Mouse (Mus musculus): ENCODE measurements around the gene Vcan. TPM values are rescaled to one million over a fixed set of nuclear protein-coding genes. Genes with fewer than 3 reads are reported as not detected.
"Not testable (repeated sequence)": the region's sequence is repeated elsewhere in the genome, so short reads cannot be mapped to it uniquely, and the experiment has no call there.

Vcan gene
- total and polyA plus RNA-seq, 2 experiments from 2014 or later, result 23.5 to 51.2 TPM

DNA sequence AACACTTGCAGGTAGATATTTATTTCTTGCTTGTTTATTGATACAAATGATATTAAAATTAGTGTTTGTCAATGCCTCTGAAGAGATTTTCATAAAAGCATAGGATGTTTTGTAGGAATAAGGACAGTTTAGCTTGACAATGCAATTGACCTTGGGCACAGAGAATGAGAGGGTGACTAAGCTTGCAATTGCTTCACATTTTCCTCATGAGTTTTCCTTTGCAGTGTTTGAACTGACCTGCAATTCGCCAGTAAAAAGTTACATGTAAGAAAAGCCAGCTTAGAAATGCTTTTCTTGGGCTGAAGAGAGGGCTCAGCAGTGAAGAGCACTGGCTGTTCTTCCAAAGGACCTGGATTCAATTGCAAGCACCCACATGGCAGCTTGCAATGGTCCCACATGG lies 34.8 kb upstream of the Vcan start:
- no peak overlapping the region for H3K27ac ChIP-seq
- no peaks in the 10 kb centered on the region for H3K4me1 ChIP-seq (ENCODE audit: insufficient read depth, low read length)
- TF ChIP-seq CTCF (IDR thresholded peaks at IDR 0.05; ENCODE audit: low read depth), result no peak
- no peaks in the 10 kb centered on the region for H3K9me3 ChIP-seq (ENCODE audit: low read length)
- no peak overlapping the region for H3K9ac ChIP-seq (replicated peaks; ENCODE audit: low read length)
- no peaks in the 10 kb centered on the region for H3K27me3 ChIP-seq (ENCODE audit: insufficient read depth, low read length)
- H3K36me3 ChIP-seq (ENCODE audit: insufficient read depth, low read length), result no peaks in the 10 kb centered on the region
- H3K4me3 ChIP-seq (ENCODE audit: low read length), result no peak overlapping the region
- DNase-seq (ENCODE audit: low spot score), result no peak
- H3K4me2 ChIP-seq (ENCODE audit: low read depth, low read length), result no peak overlapping the region
- ATAC-seq, result no peak
- WGBS, result 95% methylated on average over 1 of the region's 1 CpGs

DNA sequence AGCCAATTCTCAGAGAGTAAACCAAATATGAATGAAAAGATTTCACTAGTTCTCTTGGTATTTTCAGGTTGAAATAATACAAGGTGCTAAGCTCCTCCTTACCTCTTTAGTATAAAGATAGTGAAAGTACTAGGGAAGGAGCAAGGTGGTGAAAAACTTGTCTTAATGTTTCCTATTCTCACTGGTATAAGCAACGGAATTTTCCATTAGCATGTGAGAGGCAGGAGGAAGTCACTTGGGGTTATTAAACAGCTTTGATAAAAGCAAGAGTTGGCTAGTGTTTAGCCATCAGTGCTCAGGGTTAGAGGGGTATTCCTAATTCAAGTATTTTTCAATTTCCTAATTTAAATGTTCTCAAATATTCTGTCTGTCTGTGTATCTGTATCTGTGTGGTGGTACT lies 24.2 kb upstream of the Vcan start:
- ATAC-seq (no peak), DNase-seq (ENCODE audit: low spot score) (no peak)
- Histone ChIP-seq H3K9me3 (ENCODE audit: low read length) (no peaks in the 10 kb centered on the region; the same call in 1 of the 2 replicates), H3K27me3 (ENCODE audit: insufficient read depth, low read length) (no peaks in the 10 kb centered on the region), H3K9ac (replicated peaks; ENCODE audit: low read length) (no peak overlapping the region), H3K4me2 (ENCODE audit: low read depth, low read length) (no peak overlapping the region), H3K36me3 (ENCODE audit: insufficient read depth, low read length) (no peaks in the 10 kb centered on the region), H3K4me3 (ENCODE audit: low read length) (no peak overlapping the region), H3K4me1 (ENCODE audit: insufficient read depth, low read length) (no peaks in the 10 kb centered on the region), H3K27ac (no peak overlapping the region)
- 87% methylated on average over 1 of the region's 1 CpGs for WGBS
- no peak for TF ChIP-seq CTCF (IDR thresholded peaks at IDR 0.05; ENCODE audit: low read depth)

DNA sequence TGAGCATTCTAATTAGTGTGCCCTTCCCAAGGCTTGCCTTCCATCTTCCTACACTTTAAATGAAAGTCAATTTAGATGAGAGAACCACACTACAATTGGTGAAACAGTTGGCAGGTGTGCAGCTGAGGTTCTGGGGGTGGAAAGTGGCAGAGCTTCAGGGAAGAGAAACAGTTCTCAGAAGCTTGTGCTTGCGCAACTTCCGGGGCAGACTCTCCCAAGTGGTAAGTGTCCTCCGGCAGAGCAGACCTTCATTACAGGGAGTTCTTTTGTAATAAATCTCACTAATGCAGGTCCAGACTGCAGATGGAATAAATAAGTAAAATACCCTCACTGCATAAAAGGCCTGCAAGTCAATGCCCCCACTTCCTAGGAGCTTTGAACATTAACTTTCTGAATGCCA lies 23.7 kb upstream of the Vcan start:
- Histone ChIP-seq H3K9ac (replicated peaks; ENCODE audit: low read length) (no peak overlapping the region), H3K4me3 (ENCODE audit: low read length) (no peak overlapping the region), H3K4me1 (ENCODE audit: insufficient read depth, low read length) (no peaks in the 10 kb centered on the region), H3K27me3 (ENCODE audit: insufficient read depth, low read length) (no peaks in the 10 kb centered on the region), H3K4me2 (ENCODE audit: low read depth, low read length) (no peak overlapping the region), H3K36me3 (ENCODE audit: insufficient read depth, low read length) (no peaks in the 10 kb centered on the region), H3K27ac (no peak overlapping the region), H3K9me3 (ENCODE audit: low read length) (no peaks in the 10 kb centered on the region; the same call in 1 of the 2 replicates)
- no peak for ATAC-seq
- no peak for TF ChIP-seq CTCF (IDR thresholded peaks at IDR 0.05; ENCODE audit: low read depth)
- DNase-seq (ENCODE audit: low spot score), result no peak
- 89% methylated on average over 3 of the region's 3 CpGs for WGBS

DNA sequence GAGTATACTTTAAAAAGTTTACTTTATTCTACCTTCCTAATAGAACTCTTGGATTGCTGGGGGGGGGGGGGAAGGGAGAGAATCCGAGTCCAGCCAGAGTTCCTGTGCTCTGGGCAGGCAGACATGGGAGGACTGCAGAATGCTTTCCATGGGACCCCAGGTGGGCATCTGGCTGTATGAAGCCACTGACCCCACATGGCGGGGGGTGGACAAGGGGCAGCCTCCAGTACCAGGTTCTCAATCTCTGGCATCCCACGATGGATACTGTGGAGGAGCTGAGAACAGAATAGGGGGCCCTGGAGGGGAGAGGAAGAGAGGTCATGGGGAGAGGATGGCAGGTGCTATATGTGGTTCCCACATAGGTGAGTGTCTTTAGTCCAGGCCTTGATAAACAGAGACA lies 20.0 kb upstream of the Vcan start:
- no peak overlapping the region for H3K27ac ChIP-seq
- no peaks in the 10 kb centered on the region for H3K27me3 ChIP-seq (ENCODE audit: insufficient read depth, low read length)
- no peak for DNase-seq (ENCODE audit: low spot score)
- TF ChIP-seq CTCF (IDR thresholded peaks at IDR 0.05; ENCODE audit: low read depth), result no peak
- 88% methylated on average over 3 of the region's 3 CpGs for WGBS
- no peak for ATAC-seq
- H3K4me1 ChIP-seq (ENCODE audit: insufficient read depth, low read length), result no peaks in the 10 kb centered on the region
- no peak overlapping the region for H3K9ac ChIP-seq (replicated peaks; ENCODE audit: low read length)
- H3K4me2 ChIP-seq (ENCODE audit: low read depth, low read length), result no peak overlapping the region
- H3K4me3 ChIP-seq (ENCODE audit: low read length), result no peak overlapping the region
- no peaks in the 10 kb centered on the region for H3K9me3 ChIP-seq (ENCODE audit: low read length)
- H3K36me3 ChIP-seq (ENCODE audit: insufficient read depth, low read length), result no peaks in the 10 kb centered on the region

DNA sequence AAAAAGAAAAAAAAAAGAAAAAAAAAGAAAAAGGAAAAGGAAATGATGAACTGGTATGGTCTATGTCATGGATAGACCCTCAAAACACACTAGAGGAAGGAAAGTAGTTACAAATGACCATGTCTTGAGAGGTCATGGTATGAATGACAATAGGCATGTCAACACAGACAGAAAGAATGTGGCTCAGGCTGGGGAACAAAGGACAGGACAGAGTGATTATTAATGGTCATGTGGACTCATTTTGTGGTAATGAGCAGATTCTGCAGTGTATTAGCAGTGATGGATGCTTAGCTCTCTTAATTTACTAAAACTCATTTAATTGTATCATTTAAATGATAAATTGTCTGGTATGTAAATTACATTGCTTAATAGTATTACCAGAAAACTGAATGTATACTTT lies 14.0 kb upstream of the Vcan start:
- H3K27me3 ChIP-seq (ENCODE audit: insufficient read depth, low read length), result no peaks in the 10 kb centered on the region
- no peak overlapping the region for H3K9ac ChIP-seq (replicated peaks; ENCODE audit: low read length)
- no peak for TF ChIP-seq CTCF (IDR thresholded peaks at IDR 0.05; ENCODE audit: low read depth)
- H3K4me1 ChIP-seq (ENCODE audit: insufficient read depth, low read length), result no peaks in the 10 kb centered on the region
- H3K36me3 ChIP-seq (ENCODE audit: insufficient read depth, low read length), result no peaks in the 10 kb centered on the region
- H3K9me3 ChIP-seq (ENCODE audit: low read length), result no peaks in the 10 kb centered on the region
- H3K27ac ChIP-seq, result no peak overlapping the region
- ATAC-seq (no peak), DNase-seq (ENCODE audit: low spot score) (no peak)
- H3K4me3 ChIP-seq (ENCODE audit: low read length), result no peak overlapping the region
- H3K4me2 ChIP-seq (ENCODE audit: low read depth, low read length), result no peak overlapping the region

DNA sequence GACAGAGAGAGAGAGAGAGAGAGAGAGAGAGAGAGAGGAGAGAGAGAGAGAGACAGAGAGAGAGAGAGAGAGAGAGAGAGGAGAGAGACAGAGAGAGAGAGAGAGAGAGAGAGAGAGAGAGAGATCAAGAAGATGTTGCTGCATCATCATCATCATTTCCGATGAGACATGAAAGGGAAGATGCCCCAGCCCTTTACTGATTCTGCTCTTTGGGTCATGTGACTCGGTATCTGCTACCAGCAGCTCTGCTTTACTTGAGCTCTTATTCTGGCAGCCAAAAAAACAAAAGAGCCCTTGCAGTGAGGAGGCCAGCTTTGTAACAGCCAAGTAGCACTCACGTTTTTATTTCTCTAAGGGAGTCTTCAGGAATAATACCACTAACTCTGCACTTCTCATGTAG lies 8.3 kb upstream of the Vcan start:
- H3K27ac ChIP-seq; H3K36me3 ChIP-seq (ENCODE audit: insufficient read depth, low read length); H3K4me2 ChIP-seq (ENCODE audit: low read depth, low read length); H3K27me3 ChIP-seq (ENCODE audit: insufficient read depth, low read length); H3K9me3 ChIP-seq (ENCODE audit: low read length); H3K4me3 ChIP-seq (ENCODE audit: low read length); ATAC-seq; H3K9ac ChIP-seq (replicated peaks; ENCODE audit: low read length); H3K4me1 ChIP-seq (ENCODE audit: insufficient read depth, low read length); DNase-seq (ENCODE audit: low spot score): not testable (repeated sequence)
- 32% methylated on average over 3 of the region's 3 CpGs for WGBS

DNA sequence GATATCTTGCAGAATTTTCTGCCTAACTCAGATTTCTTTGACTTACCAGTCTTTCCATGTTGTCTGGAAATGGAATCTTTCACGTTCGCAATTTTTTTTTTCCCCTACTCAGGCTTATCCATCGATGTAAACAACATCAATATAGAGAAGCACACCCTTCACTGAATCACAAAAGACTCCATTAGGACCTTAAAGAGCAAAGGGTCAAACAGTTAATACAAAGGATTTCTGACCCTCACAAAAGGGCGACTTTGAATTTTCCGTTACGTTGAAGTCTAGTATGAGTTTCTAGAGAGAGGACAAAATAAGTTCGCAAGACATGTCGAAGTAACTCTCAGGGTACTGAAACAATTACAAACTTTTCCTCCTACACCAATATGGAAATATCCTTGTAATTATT lies 892 bp upstream of the Vcan start:
- DNase-seq (ENCODE audit: low spot score) (no peak), ATAC-seq (no peak)
- Histone ChIP-seq H3K4me3 (ENCODE audit: low read length) (peak overlapping the region; percentile 66), H3K27me3 (ENCODE audit: insufficient read depth, low read length) (no peaks in the 10 kb centered on the region), H3K27ac (no peak overlapping the region), H3K4me1 (ENCODE audit: insufficient read depth, low read length) (no peaks in the 10 kb centered on the region), H3K4me2 (ENCODE audit: low read depth, low read length) (peak overlapping the region; percentile 98), H3K9ac (replicated peaks; ENCODE audit: low read length) (peak overlapping the region; percentile 64; the same call in 1 of the 2 replicates), H3K9me3 (ENCODE audit: low read length) (no peaks in the 10 kb centered on the region), H3K36me3 (ENCODE audit: insufficient read depth, low read length) (no peaks in the 10 kb centered on the region)
- WGBS, result 12% methylated on average over 8 of the region's 8 CpGs
- TF ChIP-seq CTCF (IDR thresholded peaks at IDR 0.05; ENCODE audit: low read depth), result no peak

Measured in hindbrain, postnatal 0 days (tissue).